Mouse (Mus musculus) E14TG2a.4 (cell line): ENCODE measurements at regions not wholly inside any gene's neighbourhood (a gene's known extent, or its start where the extent isn't known, plus 50 kb on each side); places are given as distances from the start of the nearest gene placed in this dataset.

Source experiments
- H3K27me3 ChIP-seq: 2 replicates; pipeline ENCODE4 v1.6.1; 2014; ENCODE audit warnings: low read length, control low read depth; ENCODE audit not compliant: insufficient read depth
- H3K36me3 ChIP-seq: 2 replicates; pipeline ENCODE4 v1.6.1; 2014; ENCODE audit warnings: low read length, control low read depth; ENCODE audit not compliant: insufficient read depth
- H3K4me1 ChIP-seq: replicated peaks from 2 replicates; pipeline ENCODE4 v1.6.1; 2014; ENCODE audit warnings: low read depth, low read length, control low read depth
- H3K4me3 ChIP-seq: replicated peaks from 2 replicates; pipeline ENCODE4 v1.5.1; 2014; ENCODE audit warnings: mild to moderate bottlenecking, low read length
- H3K9me3 ChIP-seq: 2 replicates; pipeline ENCODE4 v1.6.1; 2014; ENCODE audit warnings: low read length, control low read depth
- CTCF ChIP-seq: conservative IDR thresholded peaks from 2 replicates; pipeline ENCODE4 v1.5.1; 2014; ENCODE audit warnings: low read length
- NANOG ChIP-seq: IDR thresholded peaks from 2 replicates; pipeline ENCODE4 v1.6.1; 2014; ENCODE audit warnings: borderline replicate concordance, low read length, mixed read lengths
- POU5F1 ChIP-seq: IDR thresholded peaks from 2 replicates; pipeline ENCODE4 v1.6.1; 2014; ENCODE audit warnings: low read length, borderline replicate concordance

GRCm38 (mm10) chr13:5302141-5302540 lies 559.1 kb upstream of the Klf6 start:
- Histone ChIP-seq H3K4me3 (no peak overlapping the region), H3K4me1 (peaks cover 6% of the 10 kb centered on the region), H3K36me3 (no peaks in the 10 kb centered on the region), H3K9me3 (no peaks in the 10 kb centered on the region), H3K27me3 (no peaks in the 10 kb centered on the region)
- TF ChIP-seq NANOG (no peak), CTCF (no peak), POU5F1 (no peak)

GRCm38 (mm10) chr13:5306688-5307087 lies 554.6 kb upstream of the Klf6 start:
- TF ChIP-seq NANOG: no peak
- TF ChIP-seq CTCF: no peak
- TF ChIP-seq POU5F1: no peak
- no peaks in the 10 kb centered on the region for H3K27me3 ChIP-seq

GRCm38 (mm10) chr13:5313297-5313696 lies 548.0 kb upstream of the Klf6 start:
- Histone ChIP-seq H3K27me3 (no peaks in the 10 kb centered on the region), H3K4me3 (no peak overlapping the region), H3K36me3 (no peaks in the 10 kb centered on the region), H3K4me1 (no peaks in the 10 kb centered on the region), H3K9me3 (no peaks in the 10 kb centered on the region)
- TF ChIP-seq CTCF: no peak
- TF ChIP-seq NANOG: no peak
- no peak for TF ChIP-seq POU5F1

More at GRCm38 (mm10) chr13:5306688-5307087, 554.6 kb upstream of the Klf6 start:
- Histone ChIP-seq H3K4me1 (peaks cover 6% of the 10 kb centered on the region), H3K4me3 (no peak overlapping the region), H3K36me3 (no peaks in the 10 kb centered on the region), H3K9me3 (no peaks in the 10 kb centered on the region)

DNA sequence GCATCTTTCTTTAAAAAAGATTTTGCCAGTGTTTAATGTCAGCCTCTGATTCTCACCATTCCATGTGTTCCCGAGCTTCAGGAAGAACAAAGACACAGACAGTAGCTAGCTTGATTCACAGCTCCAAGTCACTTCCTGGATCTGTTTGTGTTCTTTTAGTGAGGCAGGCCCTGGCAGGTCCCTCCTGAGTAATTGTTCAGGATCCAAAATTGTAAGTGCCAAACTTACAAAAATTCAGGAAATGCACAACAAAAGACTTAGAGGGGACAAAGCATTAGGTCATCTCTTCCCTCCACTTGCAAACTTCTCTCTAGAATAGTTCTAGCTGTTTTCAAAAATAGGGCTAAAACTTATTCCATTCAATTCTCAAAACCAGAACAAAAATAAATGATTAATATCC lies 546.3 kb upstream of the Klf6 start:
- H3K36me3 ChIP-seq: no peaks in the 10 kb centered on the region
- TF ChIP-seq NANOG (no peak), CTCF (no peak), POU5F1 (no peak)
- H3K9me3 ChIP-seq: no peaks in the 10 kb centered on the region
- no peaks in the 10 kb centered on the region for H3K27me3 ChIP-seq
- H3K4me3 ChIP-seq: no peak overlapping the region
- no peaks in the 10 kb centered on the region for H3K4me1 ChIP-seq

DNA sequence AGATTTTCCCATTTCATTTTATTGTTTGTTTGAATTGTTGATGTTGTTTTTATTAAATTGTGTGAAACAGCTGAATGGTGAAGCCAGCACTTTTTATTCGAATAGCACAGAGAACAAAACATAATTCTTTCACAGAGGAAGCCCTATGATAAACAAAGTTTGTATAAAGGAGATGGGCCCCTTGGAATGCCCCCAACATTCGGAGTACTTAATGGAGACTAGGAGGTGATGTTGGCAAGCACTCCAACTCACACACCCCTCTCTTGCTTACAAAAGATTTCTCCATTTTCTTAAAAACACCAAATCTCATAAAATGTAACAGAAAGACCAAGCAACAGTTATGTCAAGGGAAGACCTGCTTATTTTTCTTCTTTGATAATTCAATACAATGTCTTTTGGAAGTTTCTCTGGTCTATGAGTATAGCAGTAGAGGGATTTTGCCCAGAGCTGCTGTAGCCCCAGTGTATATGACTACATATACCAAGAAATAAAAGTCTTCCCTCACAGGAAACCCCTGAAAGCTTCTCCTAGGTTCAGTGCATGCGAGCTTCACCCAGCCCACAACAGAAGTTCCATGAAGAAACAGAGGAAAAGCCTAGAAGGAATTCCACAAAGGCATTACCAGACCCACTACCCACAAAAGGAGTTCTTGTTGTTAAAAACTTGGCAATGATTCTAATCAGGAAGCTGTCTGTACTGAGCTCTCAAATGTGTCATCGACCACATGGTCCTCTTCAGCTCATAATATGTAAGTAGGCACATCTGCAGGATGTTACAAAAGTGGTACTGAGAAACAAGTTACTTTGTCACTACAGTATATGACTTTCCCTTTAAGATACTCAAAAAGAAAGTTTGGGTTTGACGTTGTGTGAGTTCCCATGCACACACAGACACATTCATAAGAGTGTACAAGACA lies 543.1 kb upstream of the Klf6 start:
- H3K36me3 ChIP-seq: no peaks in the 10 kb centered on the region
- TF ChIP-seq CTCF (no peak), POU5F1 (no peak), NANOG (no peak)
- H3K27me3 ChIP-seq: no peaks in the 10 kb centered on the region
- no peaks in the 10 kb centered on the region for H3K4me1 ChIP-seq
- no peaks in the 10 kb centered on the region for H3K9me3 ChIP-seq
- H3K4me3 ChIP-seq: no peak overlapping the region

DNA sequence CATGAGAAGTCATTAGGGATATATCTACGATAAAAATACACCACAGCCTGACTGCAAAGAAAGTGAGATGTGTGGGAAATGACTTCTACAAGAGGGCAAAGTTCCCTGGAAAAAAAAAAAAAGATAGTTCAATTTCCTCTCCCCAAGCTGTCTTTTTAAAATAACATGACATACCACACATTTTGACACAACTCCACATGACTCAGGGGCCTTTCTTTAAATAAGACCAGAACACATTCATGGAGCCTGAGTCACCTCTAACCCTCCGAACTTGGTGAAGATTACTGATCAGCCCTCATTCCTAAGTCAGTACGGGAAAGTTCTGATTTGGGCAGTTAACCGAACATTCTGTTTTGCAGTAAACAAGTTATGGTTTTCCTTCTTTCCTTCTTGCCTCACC lies 515.6 kb upstream of the Klf6 start:
- Histone ChIP-seq H3K4me1 (no peaks in the 10 kb centered on the region), H3K27me3 (no peaks in the 10 kb centered on the region), H3K9me3 (no peaks in the 10 kb centered on the region), H3K36me3 (no peaks in the 10 kb centered on the region), H3K4me3 (no peak overlapping the region)
- TF ChIP-seq CTCF (no peak), POU5F1 (no peak), NANOG (no peak)

DNA sequence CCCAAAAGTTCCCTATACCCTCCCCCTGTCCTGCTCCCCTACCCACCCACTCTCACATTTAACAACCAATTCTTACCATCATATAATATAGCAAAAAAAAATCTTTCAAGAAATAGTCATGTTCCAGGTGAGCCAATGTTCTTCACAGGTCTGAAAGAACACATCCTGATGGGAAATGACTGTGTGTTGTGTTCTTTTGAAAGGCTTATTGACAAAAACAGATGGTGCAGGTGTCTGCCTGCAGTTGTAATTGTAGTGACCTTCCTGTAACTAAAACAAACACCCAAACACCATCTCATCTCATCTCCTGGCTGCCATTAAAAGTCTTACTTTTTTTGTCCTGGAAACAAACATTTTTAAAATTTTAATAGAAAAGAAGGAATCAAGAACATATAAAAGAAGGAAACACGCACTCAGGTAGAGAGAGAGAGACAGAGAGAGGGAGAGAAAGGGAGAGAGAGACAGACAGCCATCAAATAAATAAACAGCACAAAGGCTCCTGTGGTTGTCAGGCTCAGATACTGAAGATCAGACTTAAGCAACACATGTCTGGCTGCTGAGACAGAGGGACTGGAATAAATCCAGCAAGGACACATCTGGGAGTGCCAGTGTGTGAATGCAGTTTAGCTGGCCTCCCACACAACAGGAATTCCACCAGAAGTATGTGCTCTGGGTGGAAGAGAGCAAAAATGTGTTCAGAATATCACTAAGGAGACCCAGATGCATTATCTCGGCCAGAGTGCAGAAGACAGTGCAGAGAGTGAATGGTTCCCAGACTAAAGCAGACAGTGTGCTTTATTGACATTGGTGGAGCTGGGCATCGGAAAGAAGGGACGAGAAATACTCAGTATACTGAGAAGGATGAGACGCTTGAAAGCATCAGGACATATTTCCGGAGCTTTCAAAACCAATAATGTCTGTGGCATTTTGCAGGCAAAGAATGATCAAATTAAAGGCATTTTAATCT lies 513.5 kb upstream of the Klf6 start:
- H3K36me3 ChIP-seq: no peaks in the 10 kb centered on the region
- H3K4me3 ChIP-seq: no peak overlapping the region
- H3K9me3 ChIP-seq: no peaks in the 10 kb centered on the region
- TF ChIP-seq CTCF: no peak
- no peak for TF ChIP-seq POU5F1
- no peak for TF ChIP-seq NANOG
- H3K27me3 ChIP-seq: no peaks in the 10 kb centered on the region
- H3K4me1 ChIP-seq: no peaks in the 10 kb centered on the region
